Mouse (Mus musculus): ENCODE data around the gene Arhgap6. TPM values are rescaled to one million over a fixed set of nuclear protein-coding genes. Genes with fewer than 3 reads are reported as not detected.

The Arhgap6 gene
- polyA plus RNA-seq (2016; fragmentation: Nextera tagmentation; extraction: Ambion mirVana): 1.4 and 1.9 TPM in 2 replicates

GRCm38 (mm10) chrX:168794974-168795858, at the start of gene Arhgap6:
TSS of gene Arhgap6 (plus strand) at chrX:168795099.
- ATAC-seq (ENCODE audit: low FRiP score): peak; percentile 67
- Histone ChIP-seq H3K27ac (no peak within 1 kb of the TSS), H3K27me3 (peaks cover 56% of the 10 kb centered on the region), H3K4me1 (0 out of 2 replicates have a peak, but pooled peaks cover 2% of the 10 kb centered on the region), H3K9ac (peak within 1 kb of the TSS; percentile 38; the same call in 1 of the 2 replicates), H3K4me2 (replicated peaks) (peak within 1 kb of the TSS; percentile 73), H3K4me3 (peak within 1 kb of the TSS; percentile 37), H3K9me3 (replicated peaks) (no peaks in the 10 kb centered on the region), H3K36me3 (no peaks in the 10 kb centered on the region)
- WGBS: 21% methylated on average over 42 of the region's 48 CpGs

GRCm38 (mm10) chrX:168747011-168747410, 47.9 kb upstream of the Arhgap6 start:
- WGBS: 41% methylated on average over 2 of the region's 2 CpGs
- ATAC-seq (ENCODE audit: low FRiP score): no peak
- no peak overlapping the region for H3K9ac ChIP-seq

GRCm38 (mm10) chrX:168795859-168796848, 1.3 kb downstream of the Arhgap6 start:
- Histone ChIP-seq H3K27me3 (peaks cover 53% of the 10 kb centered on the region), H3K4me2 (replicated peaks) (peak overlapping the region; percentile 73), H3K9ac (peak overlapping the region; percentile 38; the same call in 1 of the 2 replicates), H3K27ac (no peak overlapping the region), H3K4me3 (peak overlapping the region; percentile 37), H3K9me3 (replicated peaks) (no peaks in the 10 kb centered on the region), H3K4me1 (0 out of 2 replicates have a peak, but pooled peaks cover 2% of the 10 kb centered on the region), H3K36me3 (no peaks in the 10 kb centered on the region)
- WGBS: 17% methylated on average over 55 of the region's 55 CpGs
- peak; percentile 61 for ATAC-seq (ENCODE audit: low FRiP score)

More at GRCm38 (mm10) chrX:168747011-168747410, 47.9 kb upstream of the Arhgap6 start:
- Histone ChIP-seq H3K36me3 (no peaks in the 10 kb centered on the region), H3K27me3 (peaks cover 5% of the 10 kb centered on the region; the same call in 1 of the 2 replicates), H3K4me1 (no peaks in the 10 kb centered on the region), H3K4me2 (replicated peaks) (no peak overlapping the region), H3K27ac (no peak overlapping the region), H3K9me3 (replicated peaks) (no peaks in the 10 kb centered on the region), H3K4me3 (no peak overlapping the region)

- WGBS: 95% methylated on average over 2 of the region's 2 CpGs
- ATAC-seq (ENCODE audit: low FRiP score): no peak
- no peak overlapping the region for H3K9ac ChIP-seq
- H3K4me2 ChIP-seq (replicated peaks): no peak overlapping the region
- H3K27ac ChIP-seq: no peak overlapping the region
- H3K9me3 ChIP-seq (replicated peaks): no peaks in the 10 kb centered on the region
- no peak overlapping the region for H3K4me3 ChIP-seq
- peaks cover 15% of the 10 kb centered on the region for H3K27me3 ChIP-seq
- H3K4me1 ChIP-seq: no peaks in the 10 kb centered on the region
- no peaks in the 10 kb centered on the region for H3K36me3 ChIP-seq
Measured at GRCm38 (mm10) chrX:168804677-168805076, 9.8 kb downstream of the Arhgap6 start.

- no peaks in the 10 kb centered on the region for H3K4me1 ChIP-seq
- H3K27me3 ChIP-seq: peaks cover 7% of the 10 kb centered on the region
- H3K4me2 ChIP-seq (replicated peaks): no peak overlapping the region
- no peaks in the 10 kb centered on the region for H3K9me3 ChIP-seq (replicated peaks)
- WGBS: 64% methylated on average over 3 of the region's 3 CpGs
- no peak overlapping the region for H3K27ac ChIP-seq
- no peak overlapping the region for H3K4me3 ChIP-seq
- ATAC-seq (ENCODE audit: low FRiP score): no peak
- H3K9ac ChIP-seq: no peak overlapping the region
- no peaks in the 10 kb centered on the region for H3K36me3 ChIP-seq
Measured at GRCm38 (mm10) chrX:168810513-168811265, 15.8 kb downstream of the Arhgap6 start.

GRCm38 (mm10) chrX:168818858-168819257, 24.0 kb downstream of the Arhgap6 start:
- Histone ChIP-seq H3K4me2 (replicated peaks) (no peak overlapping the region), H3K27ac (no peak overlapping the region), H3K9me3 (replicated peaks) (no peaks in the 10 kb centered on the region), H3K36me3 (no peaks in the 10 kb centered on the region), H3K27me3 (peaks cover 13% of the 10 kb centered on the region), H3K4me3 (no peak overlapping the region), H3K4me1 (no peaks in the 10 kb centered on the region), H3K9ac (no peak overlapping the region)
- ATAC-seq (ENCODE audit: low FRiP score): no peak
- 68% methylated on average over 3 of the region's 3 CpGs for WGBS

GRCm38 (mm10) chrX:168824166-168824565, 29.3 kb downstream of the Arhgap6 start:
- Histone ChIP-seq H3K4me2 (replicated peaks) (no peak overlapping the region), H3K27me3 (peaks cover 12% of the 10 kb centered on the region; the same call in 1 of the 2 replicates), H3K27ac (no peak overlapping the region), H3K4me3 (no peak overlapping the region), H3K9ac (no peak overlapping the region), H3K4me1 (no peaks in the 10 kb centered on the region), H3K9me3 (replicated peaks) (no peaks in the 10 kb centered on the region), H3K36me3 (no peaks in the 10 kb centered on the region)
- WGBS: 83% methylated on average over 2 of the region's 2 CpGs
- ATAC-seq (ENCODE audit: low FRiP score): no peak

- Histone ChIP-seq H3K9ac (no peak overlapping the region), H3K4me2 (replicated peaks) (no peak overlapping the region), H3K36me3 (no peaks in the 10 kb centered on the region), H3K27ac (no peak overlapping the region), H3K4me1 (no peaks in the 10 kb centered on the region), H3K27me3 (peaks cover 13% of the 10 kb centered on the region; the same call in 1 of the 2 replicates), H3K4me3 (no peak overlapping the region), H3K9me3 (replicated peaks) (no peaks in the 10 kb centered on the region)
- WGBS: 88% methylated on average over 5 of the region's 5 CpGs
- ATAC-seq (ENCODE audit: low FRiP score): no peak
Measured at GRCm38 (mm10) chrX:168832343-168832742, 37.4 kb downstream of the Arhgap6 start.

GRCm38 (mm10) chrX:168848062-168848461, 53.2 kb downstream of the Arhgap6 start:
- no peak overlapping the region for H3K4me2 ChIP-seq (replicated peaks)
- H3K4me1 ChIP-seq: no peaks in the 10 kb centered on the region
- no peak overlapping the region for H3K9ac ChIP-seq
- no peak overlapping the region for H3K4me3 ChIP-seq
- H3K27ac ChIP-seq: no peak overlapping the region
- no peak for ATAC-seq (ENCODE audit: low FRiP score)
- no peaks in the 10 kb centered on the region for H3K9me3 ChIP-seq (replicated peaks)
- no peaks in the 10 kb centered on the region for H3K36me3 ChIP-seq
- H3K27me3 ChIP-seq: peaks cover 20% of the 10 kb centered on the region; the same call in 1 of the 2 replicates

GRCm38 (mm10) chrX:168874688-168875087, 79.8 kb downstream of the Arhgap6 start:
- ATAC-seq (ENCODE audit: low FRiP score): no peak
- 64% methylated on average over 1 of the region's 1 CpGs for WGBS
- no peaks in the 10 kb centered on the region for H3K36me3 ChIP-seq

GRCm38 (mm10) chrX:168903557-168903956, 108.7 kb downstream of the Arhgap6 start:
- no peak overlapping the region for H3K4me2 ChIP-seq (replicated peaks)
- H3K27ac ChIP-seq: no peak overlapping the region
- H3K4me1 ChIP-seq: no peaks in the 10 kb centered on the region
- no peak for ATAC-seq (ENCODE audit: low FRiP score)
- no peaks in the 10 kb centered on the region for H3K36me3 ChIP-seq
- H3K4me3 ChIP-seq: no peak overlapping the region
- no peaks in the 10 kb centered on the region for H3K9me3 ChIP-seq (replicated peaks)
- H3K9ac ChIP-seq: no peak overlapping the region
- 74% methylated on average over 2 of the region's 2 CpGs for WGBS
- peaks cover 5% of the 10 kb centered on the region; the same call in 1 of the 2 replicates for H3K27me3 ChIP-seq

More at GRCm38 (mm10) chrX:168874688-168875087, 79.8 kb downstream of the Arhgap6 start:
- Histone ChIP-seq H3K4me2 (replicated peaks) (no peak overlapping the region), H3K4me3 (no peak overlapping the region), H3K27me3 (no peaks in the 10 kb centered on the region; the same call in 1 of the 2 replicates), H3K9ac (no peak overlapping the region), H3K9me3 (replicated peaks) (no peaks in the 10 kb centered on the region), H3K4me1 (no peaks in the 10 kb centered on the region), H3K27ac (no peak overlapping the region)
